Mouse (Mus musculus): Measurements from ENCODE around the gene Camk2b.

The Camk2b gene

DNA sequence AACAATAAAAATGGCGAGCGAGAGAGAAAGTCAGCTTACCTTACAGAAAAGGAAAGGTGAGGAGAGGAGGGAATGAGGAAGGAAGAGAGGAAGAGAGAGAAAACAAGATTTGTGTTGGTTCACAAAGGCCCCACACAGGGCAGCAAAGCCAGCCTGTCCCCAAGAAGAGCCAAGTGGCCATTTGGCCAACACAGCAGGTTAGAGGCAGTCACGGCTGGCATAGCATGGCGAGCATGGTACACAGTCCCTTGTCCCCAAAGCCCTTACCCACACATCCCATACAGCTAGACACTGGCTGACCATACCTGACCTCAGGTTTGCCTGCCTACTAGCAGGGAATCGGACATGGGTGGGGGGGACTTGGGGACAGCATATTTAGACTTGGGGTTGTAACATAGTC is 82.5 kb downstream of the Camk2b start:
- DNase-seq (ENCODE audit: low read depth) = no peak

DNA sequence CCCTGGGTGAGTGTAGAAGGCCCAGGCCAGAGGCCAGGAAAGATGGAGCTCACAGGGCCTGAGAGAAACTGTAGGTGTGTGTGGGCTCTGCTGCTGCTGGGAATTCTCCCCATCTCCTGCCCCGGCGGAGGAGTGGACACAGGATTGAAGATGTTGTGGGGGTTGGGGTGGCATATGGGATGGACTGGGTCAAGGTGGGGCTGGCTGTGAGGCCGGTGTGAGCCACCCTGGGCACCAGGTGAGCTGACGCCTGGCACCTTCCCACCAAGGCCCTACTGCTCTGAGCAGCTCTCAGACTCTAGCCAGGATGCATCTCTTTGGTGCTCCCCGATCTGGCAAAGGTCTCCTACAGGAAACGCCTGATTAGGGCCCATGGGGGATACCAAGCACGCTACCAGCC is 84.8 kb downstream of the Camk2b start:
- DNase-seq (ENCODE audit: low read depth) = no peak

DNA sequence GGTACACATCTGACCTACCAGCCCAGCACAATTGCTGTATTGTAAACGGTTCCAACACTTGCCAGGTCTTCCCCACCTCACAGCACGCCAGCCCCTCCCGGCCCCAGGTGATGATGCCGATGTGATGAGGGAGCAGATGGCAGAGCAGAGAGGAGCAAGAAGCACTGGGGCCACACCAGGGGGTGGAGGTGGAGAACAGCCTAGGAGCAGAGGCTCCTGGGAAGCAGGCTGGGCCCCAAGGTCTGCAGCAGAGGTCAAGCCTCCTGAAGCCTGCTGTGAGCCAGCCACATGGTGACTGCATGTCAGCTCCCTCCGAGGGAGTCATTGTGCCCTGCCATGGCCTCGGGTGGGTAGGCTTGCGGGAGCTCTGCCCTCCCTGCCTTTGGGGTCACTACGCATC is 85.6 kb downstream of the Camk2b start:
- DNase-seq (ENCODE audit: low read depth) = no peak

DNA sequence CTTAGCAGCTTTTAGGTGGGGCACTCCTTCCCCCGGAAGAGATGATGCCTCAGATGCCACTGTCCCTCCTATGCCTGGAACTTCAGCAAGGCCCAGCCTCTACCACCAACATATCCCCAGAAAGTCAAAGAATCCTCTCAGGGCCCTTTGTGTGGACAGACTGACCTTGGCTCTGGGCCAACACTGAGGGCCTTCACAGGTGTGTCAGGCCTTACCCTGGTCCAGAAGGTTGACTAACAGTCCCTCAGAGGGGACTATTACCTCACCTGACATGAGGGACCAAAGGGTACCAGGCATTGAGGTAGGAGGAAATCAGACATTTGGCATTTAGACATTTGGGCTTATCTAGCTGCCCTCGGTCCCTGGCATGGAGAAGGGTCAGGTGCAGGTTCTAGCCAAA is 86.1 kb downstream of the Camk2b start:
- no peak for DNase-seq (ENCODE audit: low read depth)

DNA sequence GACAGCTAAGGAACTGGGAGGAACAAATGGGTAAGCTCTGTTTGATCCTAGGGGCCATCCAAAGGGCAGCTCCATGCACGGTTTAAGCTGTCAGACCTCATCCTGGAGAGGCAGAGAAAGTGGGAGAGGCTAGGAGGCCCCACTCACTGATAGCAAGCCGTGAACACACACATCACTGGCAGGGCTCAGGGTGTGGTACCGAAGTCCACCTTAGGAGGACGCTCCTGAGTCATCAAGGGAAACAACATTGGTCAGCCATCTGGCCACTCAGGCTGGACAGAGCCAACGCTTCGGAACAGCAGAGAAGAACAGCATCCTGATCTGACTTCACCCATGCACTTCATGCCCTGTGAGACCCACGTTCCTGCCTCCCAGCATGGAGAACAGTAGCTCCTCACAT is 87.1 kb downstream of the Camk2b start:
- no peak for DNase-seq (ENCODE audit: low read depth)

DNA sequence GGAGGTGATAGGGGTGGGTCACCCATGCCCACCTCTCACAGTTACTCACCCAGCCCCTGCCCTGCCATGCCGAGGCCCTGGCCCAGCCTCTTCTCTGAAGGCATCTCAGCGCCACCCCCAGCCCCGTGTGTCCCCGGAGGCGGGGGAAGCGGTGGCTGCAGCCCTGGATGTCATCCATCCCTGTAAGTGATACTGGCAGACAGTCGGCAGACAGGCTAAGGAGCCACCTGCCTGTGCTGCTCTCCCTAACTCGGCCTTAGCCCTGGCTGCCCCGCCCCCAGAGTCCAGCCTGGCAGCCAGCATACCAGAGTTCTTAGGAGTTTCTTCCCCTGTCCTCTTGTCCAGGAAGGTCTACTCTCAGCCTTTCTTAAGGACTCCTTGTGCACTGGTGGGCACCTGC is 90.1 kb downstream of the Camk2b start:
- DNase-seq (ENCODE audit: low read depth) = no peak

DNA sequence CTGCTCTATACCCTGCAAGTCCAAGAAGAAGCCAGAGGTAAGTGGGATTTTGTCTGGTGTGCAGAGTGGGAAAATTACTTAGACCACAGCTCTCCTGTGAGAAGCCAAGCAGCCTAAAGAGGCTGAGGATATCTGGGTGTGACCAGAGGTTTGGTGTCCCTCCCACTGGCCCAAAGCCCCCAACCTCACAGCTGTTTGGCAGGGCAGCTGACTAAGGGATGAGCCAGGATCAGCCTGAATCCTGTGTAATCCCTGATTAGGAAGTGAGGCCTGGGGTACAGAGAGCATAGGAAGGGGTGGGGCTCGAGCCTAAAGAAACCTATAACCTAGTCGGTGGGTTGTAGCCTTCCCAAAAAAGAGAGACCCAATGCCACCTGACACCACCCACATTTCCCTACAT is 91.1 kb downstream of the Camk2b start:
- DNase-seq (ENCODE audit: low read depth) = no peak

DNA sequence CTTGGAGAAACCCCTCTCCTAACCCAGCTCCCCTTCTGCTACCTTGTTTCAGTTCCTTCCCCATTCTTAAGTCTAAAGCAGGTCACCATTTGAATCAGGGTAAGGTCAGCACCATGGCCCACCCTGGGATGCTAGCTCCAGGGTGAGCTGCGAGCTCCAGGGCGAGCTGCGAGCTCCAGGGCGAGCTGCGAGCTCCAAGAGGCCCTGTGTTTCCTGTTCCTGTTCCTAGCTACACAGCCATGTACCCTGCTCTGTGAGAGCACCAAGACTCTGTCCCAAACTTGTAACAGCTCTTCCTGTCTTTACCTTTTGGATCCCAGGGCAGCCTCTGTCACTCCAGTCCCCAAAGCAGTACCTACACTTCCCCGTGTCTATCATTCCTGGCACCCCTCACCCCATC is 92.1 kb downstream of the Camk2b start:
- no peak for DNase-seq (ENCODE audit: low read depth)

DNA sequence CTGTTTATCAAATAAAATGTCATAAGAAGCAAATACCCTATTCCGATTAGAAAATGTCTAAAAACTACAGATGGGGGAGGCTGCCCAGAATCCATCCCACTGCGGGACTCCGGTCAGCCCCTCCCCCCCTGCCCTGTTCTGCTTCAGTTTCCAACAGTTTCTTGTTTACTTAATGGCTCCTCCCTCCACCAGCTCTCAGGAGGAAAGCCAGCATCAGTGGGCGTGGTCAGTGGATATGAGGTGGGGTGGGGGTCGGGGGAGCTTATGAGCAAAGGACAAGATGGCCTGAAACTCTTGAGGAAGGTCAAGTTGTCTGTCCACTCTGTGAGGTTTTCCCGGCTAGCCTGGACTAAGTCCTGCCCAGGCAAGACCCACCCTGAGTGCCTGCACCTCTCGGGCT is 93.0 kb downstream of the Camk2b start:
- no peak for DNase-seq (ENCODE audit: low read depth)

DNA sequence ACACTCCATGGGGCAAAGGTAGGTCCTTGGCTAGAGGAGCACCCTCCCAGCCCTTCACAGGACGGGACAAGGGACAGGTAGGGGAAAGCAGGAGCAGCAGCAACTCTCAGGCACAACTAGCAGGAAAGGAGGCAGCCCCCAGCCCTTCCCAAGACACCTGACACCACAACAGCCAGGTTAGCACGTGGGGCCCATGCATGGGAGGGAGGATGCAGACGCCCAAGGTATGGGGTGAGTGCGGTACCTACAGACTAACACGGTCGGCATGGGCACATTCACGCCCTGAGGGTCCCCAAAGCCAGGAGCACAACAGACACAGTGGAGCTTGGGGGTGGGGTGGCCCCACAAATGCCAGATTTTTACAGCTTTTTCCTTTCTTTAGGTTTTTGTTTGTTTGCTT is 95.0 kb downstream of the Camk2b start:
- DNase-seq (ENCODE audit: low read depth) = no peak

DNA sequence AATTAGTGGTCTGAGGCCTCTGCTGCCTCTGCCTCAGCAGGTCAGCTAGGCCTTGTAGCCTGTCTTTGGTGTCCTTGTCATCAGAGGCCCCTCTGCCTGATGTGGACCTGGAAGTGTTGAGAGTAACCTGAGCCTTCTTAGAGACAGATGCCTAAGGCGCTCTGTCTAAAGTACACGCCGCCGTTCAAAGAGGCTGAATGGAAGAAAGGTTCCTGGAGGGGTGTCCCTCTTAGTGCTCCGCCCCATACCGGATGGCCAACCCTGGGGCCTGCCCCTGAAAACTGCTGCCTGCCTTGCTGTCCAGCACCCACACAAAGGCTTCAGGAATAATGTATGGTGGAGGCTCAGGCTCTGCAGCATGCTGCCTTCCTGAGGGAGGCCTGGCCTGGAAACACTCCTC is 97.9 kb downstream of the Camk2b start:
- DNase-seq (ENCODE audit: low read depth) = no peak

DNA sequence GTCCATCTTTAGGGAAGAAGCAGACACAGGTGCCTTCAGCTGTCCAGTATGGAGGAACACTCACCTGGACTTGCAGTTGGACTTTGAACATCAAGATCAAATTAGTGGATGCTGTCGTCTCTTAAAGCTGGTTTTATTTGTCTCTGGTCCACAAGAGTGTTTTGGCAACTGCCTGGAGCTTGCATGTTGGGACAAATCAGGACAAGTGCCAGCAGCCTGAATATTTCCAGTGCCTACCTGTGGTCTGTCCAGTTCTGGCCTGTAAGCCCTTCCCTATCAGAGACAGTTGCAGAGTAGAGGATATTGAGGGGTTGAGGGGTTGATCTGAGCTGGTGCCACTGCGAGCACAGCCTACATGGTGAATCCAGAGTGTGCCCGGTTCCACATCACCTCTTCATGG is 99.4 kb downstream of the Camk2b start:
- no peak for DNase-seq (ENCODE audit: low read depth)

DNA sequence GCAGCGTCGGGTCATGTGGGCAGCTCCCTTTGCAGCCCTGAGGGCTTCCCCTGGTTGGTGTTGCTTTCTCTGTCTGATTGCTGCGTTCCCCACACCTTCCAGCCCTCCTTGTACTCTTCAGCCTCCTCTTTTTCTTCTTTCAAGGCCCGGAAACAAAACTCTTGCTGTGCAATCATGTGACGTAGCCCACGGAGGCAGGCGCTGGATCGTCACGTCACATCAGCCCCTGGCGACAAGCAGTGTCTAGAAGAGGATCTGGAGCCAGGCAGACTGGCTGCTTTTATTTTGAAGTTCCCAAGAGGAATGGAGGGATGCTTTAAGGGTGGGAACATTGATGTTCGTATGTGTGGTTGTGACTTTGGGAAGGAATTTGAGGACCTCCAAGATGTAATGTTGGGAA is 100.3 kb downstream of the Camk2b start:
- DNase-seq (ENCODE audit: low read depth) = no peak

DNA sequence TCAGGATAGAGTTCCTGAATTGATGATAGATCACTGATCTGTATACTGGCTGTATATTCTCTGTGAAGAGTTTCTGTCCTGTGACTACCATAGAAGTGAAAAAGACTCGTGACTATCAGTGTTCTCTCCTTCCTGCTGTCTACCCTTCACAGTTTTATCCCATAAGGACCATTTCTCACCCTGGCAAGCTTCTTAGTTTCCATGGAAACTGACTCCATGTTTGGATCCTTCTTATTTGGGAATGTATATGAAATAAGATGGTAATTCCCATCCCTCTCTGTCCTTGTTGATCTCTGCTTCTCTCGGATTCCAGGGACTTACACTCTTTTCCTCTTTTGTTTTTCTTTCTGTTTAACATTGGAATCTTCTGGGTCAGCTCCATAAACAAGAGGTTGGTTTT is 106.1 kb downstream of the Camk2b start:
- no peak for DNase-seq (ENCODE audit: low read depth)

DNA sequence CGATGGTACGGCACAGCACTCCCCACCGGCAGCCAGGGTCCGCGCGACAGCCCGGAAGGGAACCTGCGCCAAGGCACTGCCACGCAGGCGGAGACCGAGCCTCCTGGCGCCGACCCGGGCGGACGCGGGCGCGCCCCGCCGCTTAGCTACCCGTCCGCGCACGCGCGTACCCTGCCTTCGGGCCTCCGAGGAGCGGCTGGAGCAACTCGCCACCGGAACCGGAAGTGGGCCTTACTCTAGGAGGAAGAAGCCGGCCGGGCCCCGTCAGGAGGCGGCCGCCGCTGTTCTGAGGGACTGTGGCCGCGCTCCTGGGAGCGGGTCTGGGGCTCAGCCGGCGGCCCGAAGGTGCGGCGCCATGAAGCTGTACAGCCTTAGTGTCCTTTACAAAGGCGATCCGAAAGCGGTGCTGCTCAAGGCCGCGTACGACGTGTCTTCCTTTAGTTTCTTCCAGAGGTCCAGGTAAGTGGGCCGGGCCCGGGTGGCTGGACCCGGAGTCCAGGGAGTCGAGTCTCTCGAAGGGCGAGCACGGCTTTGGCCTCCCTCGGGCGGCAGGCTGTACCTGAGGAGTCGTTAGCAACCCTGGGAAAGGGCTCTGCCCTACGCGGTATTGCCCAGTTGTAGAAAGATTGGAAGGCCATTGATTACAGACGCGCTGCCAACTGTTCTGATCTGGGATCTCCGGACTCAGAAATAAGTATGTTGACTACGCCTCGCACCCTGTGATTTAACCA is 110.5 kb downstream of the Camk2b start, which contains the start of gene Ykt6:
Gene Ykt6 (plus strand): TSS at position 148 of the 731 bp plus-strand sequence.
- DNase-seq (ENCODE audit: low read depth) = peak; percentile 96

DNA sequence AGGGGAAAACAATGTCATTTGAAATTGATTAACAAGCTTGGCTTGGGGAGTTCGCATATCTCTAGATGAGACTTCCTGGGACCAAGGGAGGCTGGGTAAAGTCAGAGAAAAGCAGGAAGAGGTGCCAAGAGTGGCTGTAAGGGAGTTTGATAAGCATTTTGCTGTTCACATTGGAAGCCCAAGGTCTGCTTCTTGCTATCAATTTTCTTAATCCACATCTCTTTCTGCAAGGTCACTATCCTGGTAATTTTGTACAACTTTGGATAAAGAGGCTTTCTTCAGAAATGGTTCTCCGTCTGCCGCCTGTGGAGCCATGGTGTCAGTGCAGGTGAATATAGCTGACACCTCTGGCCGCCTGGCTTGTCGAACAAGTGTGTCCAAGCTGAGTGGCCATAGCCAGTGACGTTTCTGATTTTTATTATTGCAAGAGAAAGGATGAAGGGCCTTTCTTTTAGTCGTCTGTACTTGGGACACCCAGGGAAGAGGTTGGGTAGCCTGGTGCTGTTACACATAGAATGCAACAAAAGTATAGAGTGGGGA is 111.1 kb downstream of the Camk2b start:
- peak; percentile 74 for DNase-seq (ENCODE audit: low read depth)

DNA sequence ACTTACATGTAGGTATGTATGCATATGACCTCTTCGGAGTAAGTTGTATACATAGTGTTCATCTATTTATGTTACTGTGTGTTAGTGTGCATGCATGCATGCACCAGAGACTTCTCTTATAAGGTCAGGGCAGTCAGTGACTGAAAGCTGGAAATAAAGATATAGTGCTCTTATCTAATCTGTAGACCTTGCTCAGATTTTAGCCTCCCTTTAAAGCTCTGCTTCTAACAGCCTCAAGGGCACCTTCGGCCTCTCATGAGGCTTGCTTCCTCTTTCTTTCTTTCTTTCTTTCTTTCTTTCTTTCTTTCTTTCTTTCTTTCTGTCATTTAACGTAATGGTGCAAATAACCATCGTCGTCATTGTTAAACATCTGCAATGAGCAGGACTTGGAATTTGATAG is 111.7 kb downstream of the Camk2b start:
- DNase-seq (ENCODE audit: low read depth) = no peak

DNA sequence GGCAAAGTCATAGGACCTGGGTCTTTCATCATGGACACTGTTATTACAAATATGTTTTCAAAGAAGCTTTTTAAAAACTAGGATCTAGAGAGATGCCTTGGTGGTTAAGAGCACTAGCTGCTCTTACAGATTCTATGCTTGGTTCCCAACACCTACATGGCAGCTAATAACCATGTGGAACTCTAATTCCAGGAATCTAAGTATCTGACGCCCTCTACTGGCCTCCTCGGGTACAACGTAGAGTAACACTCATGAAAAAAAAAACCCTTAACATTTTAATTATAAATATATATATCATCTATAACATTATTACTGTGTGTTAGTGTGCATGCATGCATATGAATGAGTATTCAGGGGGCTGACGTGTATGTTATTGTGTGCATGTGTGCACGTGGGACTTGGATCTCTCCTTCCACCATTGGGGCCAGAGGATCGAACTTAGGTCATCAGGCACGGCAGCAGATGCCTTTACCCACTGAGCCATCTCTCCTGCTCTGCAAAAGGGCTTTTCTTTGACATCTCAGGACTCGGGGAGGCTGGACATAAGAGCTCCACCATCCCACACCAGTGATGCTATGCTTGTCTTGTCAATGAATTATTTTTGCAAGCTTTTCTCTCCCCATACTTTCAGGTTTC is 112.9 kb downstream of the Camk2b start:
- DNase-seq (ENCODE audit: low read depth) = peak; percentile 79

DNA sequence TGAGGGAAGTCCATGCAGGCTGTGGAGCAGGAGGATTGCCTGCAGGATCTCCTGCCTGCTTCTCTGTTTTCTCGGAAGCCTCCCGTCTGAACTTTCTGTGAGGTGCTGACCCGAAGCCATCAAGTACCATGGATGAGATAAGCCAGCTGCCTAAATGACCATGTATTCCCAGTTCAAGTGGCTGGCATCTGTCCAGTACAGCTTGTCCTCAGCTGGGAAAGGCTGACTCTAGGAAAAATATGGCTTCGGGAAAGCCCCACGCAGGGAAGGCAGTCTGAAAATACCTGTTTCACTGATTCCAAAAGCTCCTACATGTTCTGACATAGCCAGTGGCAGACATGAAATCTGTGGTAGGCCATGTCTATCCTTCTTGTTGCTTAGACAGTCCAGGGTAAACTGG is 113.7 kb downstream of the Camk2b start:
- no peak for DNase-seq (ENCODE audit: low read depth)

DNA sequence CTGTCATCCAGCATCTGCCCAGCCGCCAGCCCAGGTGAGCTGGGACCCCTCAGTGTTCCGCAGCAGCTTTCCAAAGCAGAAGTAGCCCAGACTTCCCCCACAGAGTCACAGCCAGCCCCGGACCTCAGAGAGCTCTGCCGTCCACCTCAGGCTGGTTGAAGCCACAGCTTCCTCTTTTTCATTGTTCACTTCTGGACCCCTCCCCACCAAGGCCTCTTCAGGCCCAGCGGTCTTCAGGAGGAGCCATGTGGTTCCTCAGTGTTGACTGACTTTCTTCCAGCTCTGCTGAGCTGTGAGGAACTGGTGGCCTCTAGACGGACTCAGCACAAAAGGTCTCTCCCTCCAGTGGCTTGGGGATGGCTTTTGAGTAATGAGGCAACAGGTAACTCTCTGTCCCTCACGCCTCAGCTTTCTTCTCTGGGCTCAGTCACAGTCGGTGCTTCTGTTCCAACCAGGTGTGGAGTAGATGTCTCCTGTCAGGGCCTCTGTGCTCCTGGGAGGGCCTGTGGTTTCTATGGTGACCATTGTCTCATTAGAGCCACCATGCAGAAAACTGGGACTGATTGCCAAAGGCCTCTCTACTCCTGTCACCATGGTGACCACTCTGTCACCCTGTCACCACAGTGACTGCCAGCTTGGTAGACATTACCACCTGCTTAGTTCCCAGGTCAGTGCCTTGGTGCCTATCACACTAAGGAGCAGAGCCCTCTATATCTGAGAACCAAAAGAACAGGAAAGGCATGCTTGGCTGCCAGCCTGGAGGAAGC is 116.4 kb downstream of the Camk2b start, which contains the start of gene Gck:
Gene Gck (minus strand): TSS at position 496 of the 767 bp plus-strand sequence.
- DNase-seq (ENCODE audit: low read depth) = peak; percentile 85

DNA sequence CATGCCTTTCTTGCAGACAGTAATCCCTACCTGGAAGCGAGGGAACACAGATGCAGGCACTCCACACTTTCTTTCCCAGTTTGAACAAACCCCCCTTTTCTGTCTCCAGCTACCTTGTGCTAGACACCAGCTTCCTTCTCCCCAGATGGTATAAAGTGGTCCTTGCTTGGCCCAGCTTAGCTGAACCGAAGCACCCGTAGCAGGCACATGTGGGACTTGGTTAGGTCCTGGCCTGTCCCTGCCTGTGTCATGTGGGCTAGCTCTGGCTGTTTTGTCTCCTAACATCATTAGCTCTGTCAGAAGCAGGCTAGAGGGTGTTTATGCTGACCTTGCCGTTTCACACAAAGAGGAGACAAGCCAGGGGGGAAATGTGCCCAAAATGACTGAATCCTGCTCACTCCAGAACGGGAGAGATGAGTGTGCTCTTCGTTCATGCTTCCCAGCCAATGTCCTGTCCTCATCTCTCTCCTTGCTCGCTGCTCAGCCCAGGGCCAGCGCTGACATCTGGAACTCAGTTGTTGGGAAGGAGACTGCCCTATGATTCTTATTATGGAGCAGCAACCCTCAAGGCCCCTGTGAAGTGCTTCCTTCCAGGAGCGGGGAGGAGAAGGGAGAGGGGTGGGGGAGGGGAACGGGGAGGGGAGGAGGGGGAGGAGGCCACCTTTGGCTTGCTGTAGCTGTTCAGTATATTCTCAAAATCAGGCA is 117.5 kb downstream of the Camk2b start:
- no peak for DNase-seq (ENCODE audit: low read depth)

DNA sequence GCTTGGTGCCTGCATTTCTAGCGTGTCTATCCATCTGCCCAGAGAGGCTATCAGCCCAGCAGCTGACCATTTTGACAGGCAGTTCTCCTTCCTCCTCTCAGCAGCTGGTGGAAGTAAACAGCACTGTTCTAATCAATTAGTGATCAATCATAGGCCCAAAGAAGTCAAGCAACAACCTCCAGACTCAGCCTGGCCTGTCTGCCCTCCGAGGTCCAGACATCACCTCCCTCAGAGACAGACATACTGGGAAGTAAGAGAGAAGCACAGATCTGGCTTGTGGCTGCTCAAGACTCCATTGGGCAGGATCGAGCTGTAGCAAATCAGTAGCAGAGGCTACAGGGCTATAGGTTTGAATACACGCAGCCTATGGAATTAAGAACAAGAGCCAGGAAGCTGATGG is 118.4 kb downstream of the Camk2b start:
- no peak for DNase-seq (ENCODE audit: low read depth)
